14 mouse cellular contexts compared by ENCODE assay signal in the genomic region with DNA sequence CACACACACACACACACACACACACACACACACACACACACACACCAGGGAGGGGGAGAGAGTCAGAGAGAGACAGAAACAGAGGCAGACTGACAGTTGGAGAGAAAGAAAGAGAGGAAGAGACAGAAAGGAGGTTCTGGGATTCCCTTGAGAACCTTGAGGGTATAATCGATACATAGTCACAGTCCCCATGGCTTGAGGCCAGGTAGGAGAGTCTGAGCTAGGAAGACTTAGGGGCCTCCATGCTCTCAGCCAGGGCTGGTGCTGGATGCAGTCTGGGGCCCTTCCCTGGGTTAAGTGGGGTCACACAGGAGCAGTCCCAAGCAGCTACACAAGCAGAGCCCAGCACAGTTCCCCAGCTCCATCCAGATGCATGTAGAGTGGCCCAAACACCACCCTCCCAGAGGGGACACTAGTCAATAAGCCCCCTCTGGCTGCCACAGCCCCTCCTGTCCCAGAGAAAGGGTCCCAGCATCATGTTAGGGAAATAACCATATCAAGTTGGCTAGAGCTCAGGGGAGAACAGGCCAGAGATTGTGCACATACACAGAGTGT. TPM values are rescaled to one million over a fixed set of nuclear protein-coding genes. Genes with fewer than 3 reads are reported as not detected.
A peak's percentile ranks its signal among the peaks of the same experiment; 100 is the strongest.
DNase-seq lines count a peak whose midpoint lies in the region; ATAC-seq and TF ChIP-seq lines count a peak whose summit lies in the region.
"Had no signal": no experiment of that assay in that cellular context is flagged by ENCODE, and none has a peak within 500 bp of the region (broad histone marks: within the 10 kb centered on the region; RNA-seq: fewer than 3 reads in every experiment).

No protein-coding gene starts in this region.

- no peak for ATAC-seq in midbrain, postnatal 0 days (ENCODE audit: low FRiP score)
- ATAC-seq in midbrain, embryonic 12.5 days (ENCODE audit: low FRiP score, low read depth), result no peak
- no peak for ATAC-seq in activated CD4-positive, CD25-positive, alpha-beta regulatory T cell, adult 4 months

- peaks cover 7% of the 10 kb centered on the region for H3K36me3 ChIP-seq in midbrain, embryonic 10.5 days
- peaks cover 1% of the 10 kb centered on the region; the same call in 1 of the 2 replicates for H3K36me3 ChIP-seq in midbrain, postnatal 0 days (ENCODE audit: insufficient read depth, low read length)
- H3K36me3 ChIP-seq in midbrain, embryonic 12.5 days, result peaks cover 5% of the 10 kb centered on the region; the same call in 1 of the 2 replicates
- no peaks in the 10 kb centered on the region for H3K36me3 ChIP-seq in thymus, adult 2 months (ENCODE audit: control insufficient read depth, insufficient read depth, low read length)

- peak; percentile 52 for DNase-seq in cerebellum, adult 9-11 months
- DNase-seq in cerebellum, adult 2 months, result no peak
- no peak for DNase-seq in midbrain, embryonic 10.5 days (ENCODE audit: low spot score)
- DNase-seq in midbrain, postnatal 0 days (ENCODE audit: low spot score), result no peak
- no peak for DNase-seq in spleen, postnatal 36 days (ENCODE audit: low spot score in 2 of 2)
- DNase-seq in thymus, adult 2 months, result no peak
- DNase-seq: adrenal gland, adult 8-10 months; kidney, adult 11 months had no signal

- no peak overlapping the region; the same call in 1 of the 2 replicates for H3K9ac ChIP-seq in midbrain, postnatal 0 days (replicated peaks; ENCODE audit: low read length, poor library complexity, severe bottlenecking)
- peak overlapping the region; percentile 50; the same call in 1 of the 2 replicates for H3K9ac ChIP-seq in midbrain, embryonic 12.5 days (replicated peaks)
- H3K9ac ChIP-seq: liver, embryonic 14.5 days had no signal

- H3K4me3 ChIP-seq in cerebellum, adult 2 months (replicated peaks; ENCODE audit: insufficient read depth, low read depth, low read length), result no peak overlapping the region
- peak overlapping the region; percentile 9; the same call in 1 of the 2 replicates for H3K4me3 ChIP-seq in midbrain, embryonic 10.5 days
- H3K4me3 ChIP-seq in midbrain, postnatal 0 days (ENCODE audit: low read depth, low read length), result no peak overlapping the region
- no peak overlapping the region for H3K4me3 ChIP-seq in midbrain, embryonic 12.5 days
- H3K4me3 ChIP-seq in thymus, adult 2 months (ENCODE audit: control insufficient read depth, insufficient read depth, low read length), result no peak overlapping the region
- H3K4me3 ChIP-seq: embryonic facial prominence, embryonic 13.5 days; layer of hippocampus, adult 2 months had no signal

- WGBS in cerebellum, adult 2 months, result 4% methylated on average over 1 of the region's 1 CpGs
- WGBS in midbrain, embryonic 10.5 days, result 61% methylated on average over 1 of the region's 1 CpGs
- WGBS in midbrain, postnatal 0 days, result 50% methylated on average over 1 of the region's 1 CpGs
- 63% methylated on average over 1 of the region's 1 CpGs for WGBS in midbrain, embryonic 12.5 days
- 75% methylated on average over 1 of the region's 1 CpGs for WGBS in thymus, adult 2 months

- peaks cover 22% of the 10 kb centered on the region for H3K4me1 ChIP-seq in cerebellum, adult 2 months (ENCODE audit: control insufficient read depth, insufficient read depth, low read length)
- H3K4me1 ChIP-seq in midbrain, embryonic 10.5 days, result peaks cover 54% of the 10 kb centered on the region
- H3K4me1 ChIP-seq in midbrain, postnatal 0 days (ENCODE audit: insufficient read depth, low read length), result peaks cover 7% of the 10 kb centered on the region; the same call in 1 of the 2 replicates
- H3K4me1 ChIP-seq in midbrain, embryonic 12.5 days, result peaks cover 39% of the 10 kb centered on the region
- H3K4me1 ChIP-seq in thymus, adult 2 months (replicated peaks; ENCODE audit: control insufficient read depth, insufficient read depth, low read length), result peaks cover 14% of the 10 kb centered on the region

- H3K4me2 ChIP-seq in midbrain, postnatal 0 days (ENCODE audit: low read depth, low read length, poor library complexity, severe bottlenecking), result no peak overlapping the region
- no peak overlapping the region for H3K4me2 ChIP-seq in midbrain, embryonic 12.5 days (replicated peaks)
- H3K4me2 ChIP-seq: embryonic facial prominence, embryonic 13.5 days had no signal

- TF ChIP-seq CTCF in cerebellum, adult 2 months (IDR thresholded peaks at IDR 0.05; ENCODE audit: borderline replicate concordance, insufficient read depth, low read depth, low read length), result no peak
- TF ChIP-seq CTCF in midbrain, postnatal 0 days (IDR thresholded peaks at IDR 0.05), result no peak
- no peak for TF ChIP-seq CTCF in thymus, adult 2 months (IDR thresholded peaks at IDR 0.05; ENCODE audit: borderline replicate concordance, control insufficient read depth, extremely low read depth, insufficient read depth, low read length, poor library complexity)

- H3K9me3 ChIP-seq in midbrain, embryonic 10.5 days (replicated peaks), result peaks cover under 1% of the 10 kb centered on the region; the same call in 1 of the 2 replicates
- no peaks in the 10 kb centered on the region for H3K9me3 ChIP-seq in midbrain, postnatal 0 days (ENCODE audit: low read length)
- H3K9me3 ChIP-seq in midbrain, embryonic 12.5 days, result peaks cover 6% of the 10 kb centered on the region; the same call in 1 of the 2 replicates

- H3K27me3 ChIP-seq in cerebellum, adult 2 months (ENCODE audit: control insufficient read depth, insufficient read depth, low read length), result no peaks in the 10 kb centered on the region
- H3K27me3 ChIP-seq in midbrain, embryonic 10.5 days (ENCODE audit: low read depth, poor library complexity, severe bottlenecking), result peaks cover 4% of the 10 kb centered on the region; the same call in 1 of the 2 replicates
- no peaks in the 10 kb centered on the region for H3K27me3 ChIP-seq in midbrain, postnatal 0 days (ENCODE audit: insufficient read depth, low read length)
- H3K27me3 ChIP-seq in midbrain, embryonic 12.5 days, result 0 out of 2 replicates have a peak, but pooled peaks cover 4% of the 10 kb centered on the region
- no peaks in the 10 kb centered on the region; the same call in 1 of the 2 replicates for H3K27me3 ChIP-seq in thymus, adult 2 months (ENCODE audit: control insufficient read depth, insufficient read depth, low read length)
- H3K27me3 ChIP-seq: embryonic facial prominence, embryonic 13.5 days had no signal

- TF ChIP-seq POLR2A in cerebellum, adult 2 months (IDR thresholded peaks at IDR 0.05; ENCODE audit: borderline replicate concordance, insufficient read depth, low read length), result no peak
- no peak for TF ChIP-seq POLR2A in thymus, adult 2 months (IDR thresholded peaks at IDR 0.05; ENCODE audit: control insufficient read depth, extremely low read depth, insufficient read depth, low read length, poor library complexity)

- H3K27ac ChIP-seq in cerebellum, adult 2 months (ENCODE audit: insufficient read depth, low read length), result no peak overlapping the region
- peak overlapping the region; percentile 89 for H3K27ac ChIP-seq in midbrain, embryonic 10.5 days (replicated peaks)
- H3K27ac ChIP-seq in midbrain, postnatal 0 days (ENCODE audit: low read depth, low read length), result no peak overlapping the region
- peak overlapping the region; percentile 73 for H3K27ac ChIP-seq in midbrain, embryonic 12.5 days (replicated peaks)
- no peak overlapping the region for H3K27ac ChIP-seq in thymus, adult 2 months (ENCODE audit: control insufficient read depth, insufficient read depth, low read length)
- H3K27ac ChIP-seq: embryonic facial prominence, embryonic 13.5 days; layer of hippocampus, adult 2 months; liver, embryonic 14.5 days had no signal

RNA-seq across cellular contexts. Expression of gene Meis3, which starts 2.2 kb away (rescaled TPM):
- 93.5 and 94.2 TPM in 2 replicates for polyA plus RNA-seq in cerebellum, adult 2 months (2012; rRNA removed)
- 80.7 and 99.3 TPM in 2 replicates for polyA plus RNA-seq in midbrain, embryonic 10.5 days (2016; fragmentation: Nextera tagmentation; extraction: Ambion mirVana)
- total RNA-seq in midbrain, postnatal 0 days (2014; rRNA removed), result 93.8 and 111 TPM in 2 replicates
- 106 TPM in 2 replicates for polyA plus RNA-seq in midbrain, postnatal 0 days (2015; fragmentation: Nextera tagmentation; extraction: Ambion mirVana)
- 123 and 128 TPM in 2 replicates for polyA plus RNA-seq in midbrain, embryonic 12.5 days (2016; fragmentation: Nextera tagmentation; extraction: Ambion mirVana)
- 10 to 100 TPM; 11.0 to 17.9 TPM for polyA plus RNA-seq in activated CD4-positive, CD25-positive, alpha-beta regulatory T cell, adult 4 months (2017; shearing (Covaris generic))
- polyA plus RNA-seq in thymus, adult 2 months (2012; rRNA removed), result 65.2 and 66.8 TPM in 2 replicates
- total RNA-seq: granulocyte monocyte progenitor cell, adult 5-6 weeks had no signal

RNA-seq across cellular contexts. Expression of gene Slc8a2, which starts 43.0 kb away (rescaled TPM):
- 84.6 and 116 TPM in 2 replicates for polyA plus RNA-seq in cerebellum, adult 2 months (2012; rRNA removed)
- 0.21 and 0.25 TPM in 2 replicates for polyA plus RNA-seq in midbrain, embryonic 10.5 days (2016; fragmentation: Nextera tagmentation; extraction: Ambion mirVana)
- total RNA-seq in midbrain, postnatal 0 days (2014; rRNA removed), result 64.2 and 76.0 TPM in 2 replicates
- 0.96 and 1.1 TPM in 2 replicates for polyA plus RNA-seq in midbrain, postnatal 0 days (2015; fragmentation: Nextera tagmentation; extraction: Ambion mirVana)
- 0.48 and 0.55 TPM in 2 replicates for polyA plus RNA-seq in midbrain, embryonic 12.5 days (2016; fragmentation: Nextera tagmentation; extraction: Ambion mirVana)
- not detected for polyA plus RNA-seq in activated CD4-positive, CD25-positive, alpha-beta regulatory T cell, adult 4 months (2017; shearing (Covaris generic))
- polyA plus RNA-seq in thymus, adult 2 months (2012; rRNA removed), result 1.1 and 1.2 TPM in 2 replicates
- total RNA-seq: granulocyte monocyte progenitor cell, adult 5-6 weeks had no signal

RNA-seq across cellular contexts. Expression of gene Dhx34, which starts 49.2 kb away (rescaled TPM):
- 11.7 and 13.3 TPM in 2 replicates for polyA plus RNA-seq in cerebellum, adult 2 months (2012; rRNA removed)
- 19.9 and 20.2 TPM in 2 replicates for polyA plus RNA-seq in midbrain, embryonic 10.5 days (2016; fragmentation: Nextera tagmentation; extraction: Ambion mirVana)
- total RNA-seq in midbrain, postnatal 0 days (2014; rRNA removed), result 18.3 and 21.7 TPM in 2 replicates
- polyA plus RNA-seq in midbrain, postnatal 0 days (2015; fragmentation: Nextera tagmentation; extraction: Ambion mirVana), result 9.3 and 10.3 TPM in 2 replicates
- 18.9 and 19.0 TPM in 2 replicates for polyA plus RNA-seq in midbrain, embryonic 12.5 days (2016; fragmentation: Nextera tagmentation; extraction: Ambion mirVana)
- polyA plus RNA-seq in activated CD4-positive, CD25-positive, alpha-beta regulatory T cell, adult 4 months (2017; shearing (Covaris generic)), result 10 to 100 TPM in 1 of 2 experiments, 1 to 10 TPM in 1; 7.0 to 10.9 TPM
- 72.3 and 86.9 TPM in 2 replicates for polyA plus RNA-seq in thymus, adult 2 months (2012; rRNA removed)

RNA-seq across cellular contexts. Expression of gene Kptn, which starts 53.0 kb away (rescaled TPM):
- 56.4 and 60.5 TPM in 2 replicates for polyA plus RNA-seq in cerebellum, adult 2 months (2012; rRNA removed)
- 28.8 and 30.6 TPM in 2 replicates for polyA plus RNA-seq in midbrain, embryonic 10.5 days (2016; fragmentation: Nextera tagmentation; extraction: Ambion mirVana)
- 42.5 and 44.1 TPM in 2 replicates for total RNA-seq in midbrain, postnatal 0 days (2014; rRNA removed)
- polyA plus RNA-seq in midbrain, postnatal 0 days (2015; fragmentation: Nextera tagmentation; extraction: Ambion mirVana), result 35.9 and 36.7 TPM in 2 replicates
- 31.5 and 32.3 TPM in 2 replicates for polyA plus RNA-seq in midbrain, embryonic 12.5 days (2016; fragmentation: Nextera tagmentation; extraction: Ambion mirVana)
- 10 to 100 TPM; 18.6 to 21.8 TPM for polyA plus RNA-seq in activated CD4-positive, CD25-positive, alpha-beta regulatory T cell, adult 4 months (2017; shearing (Covaris generic))
- 27.4 and 28.1 TPM in 2 replicates for polyA plus RNA-seq in thymus, adult 2 months (2012; rRNA removed)

Comparison
In these comparisons a context has a peak if more than half of its experiments do, and no peak if none do; other contexts are left out.
1. H3K27ac ChIP-seq: peak in midbrain, embryonic 10.5 days (single experiment) and midbrain, embryonic 12.5 days (single experiment); none in cerebellum, adult 2 months (single experiment), midbrain, postnatal 0 days (single experiment) and thymus, adult 2 months (single experiment).
2. RNA of gene Slc8a2, which starts 43.0 kb away (polyA plus RNA-seq): 84.6 to 116 TPM in cerebellum, adult 2 months; 1.1 to 1.2 TPM in thymus, adult 2 months, 0.96 to 1.1 TPM in midbrain, postnatal 0 days, 0.48 to 0.55 TPM in midbrain, embryonic 12.5 days, 0.21 to 0.25 TPM in midbrain, embryonic 10.5 days and not detected in activated CD4-positive, CD25-positive, alpha-beta regulatory T cell, adult 4 months; every median in the first group is over 10 times any median in the second.